In genomic region chr15:11233906-11234632, GRCm38 (mm10) we compare ENCODE assay signal across 15 mouse cellular contexts.
"Had no signal": no experiment of that assay in that cellular context is flagged by ENCODE, and none has a peak within 500 bp of the region (broad histone marks: within the 10 kb centered on the region; RNA-seq: fewer than 3 reads in every experiment).

No protein-coding gene starts in this region.

- H3K9ac ChIP-seq: lung, embryonic 14.5 days; midbrain, embryonic 12.5 days; neural tube, embryonic 12.5 days had no signal

- ATAC-seq: midbrain, embryonic 16.5 days had no signal

- H3K4me1 ChIP-seq: midbrain, embryonic 10.5 days; midbrain, embryonic 12.5 days; neural tube, embryonic 12.5 days had no signal

- H3K4me2 ChIP-seq: lung, embryonic 14.5 days; midbrain, embryonic 12.5 days; neural tube, embryonic 12.5 days had no signal

- H3K27me3 ChIP-seq: midbrain, embryonic 12.5 days; neural tube, embryonic 12.5 days had no signal

- H3K36me3 ChIP-seq: midbrain, embryonic 10.5 days; midbrain, embryonic 12.5 days; neural tube, embryonic 12.5 days had no signal

- H3K27ac ChIP-seq: midbrain, embryonic 10.5 days; midbrain, embryonic 12.5 days; neural tube, embryonic 12.5 days had no signal

- H3K4me3 ChIP-seq: midbrain, embryonic 10.5 days; midbrain, embryonic 12.5 days; neural tube, embryonic 12.5 days had no signal

- H3K9me3 ChIP-seq: midbrain, embryonic 10.5 days; midbrain, embryonic 12.5 days; neural tube, embryonic 12.5 days had no signal

- DNase-seq: lung, adult 18-20 months; lung, embryonic 14.5 days; lung, postnatal 10 days; lung, postnatal 4 days; midbrain, embryonic 14.5 days; right cerebral cortex, postnatal 14 days; right cerebral cortex, postnatal 4 days; spleen, adult 18-20 months; thymus, adult 18-20 months; thymus, postnatal 14 days; thymus, postnatal 36 days had no signal
